22 mouse cellular contexts compared by ENCODE assay signal in the genomic region with DNA sequence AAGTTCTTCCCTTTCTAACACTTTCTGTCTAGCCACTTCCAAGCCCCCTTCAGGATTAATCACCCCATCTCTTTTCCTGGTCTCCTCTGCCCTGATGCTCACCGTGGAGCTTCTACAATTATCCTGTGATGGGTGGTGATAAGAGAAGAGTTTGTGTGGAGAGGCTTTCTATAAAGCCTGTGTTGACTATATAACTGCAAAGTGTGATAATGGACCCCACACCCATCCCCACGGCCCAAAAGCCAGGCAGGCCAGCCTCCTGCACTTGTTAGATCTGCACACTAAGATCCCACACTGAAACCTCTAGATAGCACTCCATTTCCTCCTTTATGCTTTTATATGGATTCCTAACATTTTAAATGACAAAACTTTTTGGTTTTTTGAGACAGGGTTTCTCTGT. TPM values are rescaled to one million over a fixed set of nuclear protein-coding genes. Genes with fewer than 3 reads are reported as not detected.
A peak's percentile ranks its signal among the peaks of the same experiment; 100 is the strongest.
DNase-seq lines count a peak whose midpoint lies in the region; ATAC-seq and TF ChIP-seq lines count a peak whose summit lies in the region.
"Had no signal": no experiment of that assay in that cellular context is flagged by ENCODE, and none has a peak within 500 bp of the region (broad histone marks: within the 10 kb centered on the region; RNA-seq: fewer than 3 reads in every experiment).

No protein-coding gene starts in this region.

- H3K4me1 ChIP-seq in liver, embryonic 12.5 days, result peaks cover 21% of the 10 kb centered on the region
- H3K4me1 ChIP-seq in liver, embryonic 16.5 days (ENCODE audit: control insufficient read depth, low read depth, low read length), result peaks cover 3% of the 10 kb centered on the region
- H3K4me1 ChIP-seq in cerebellum, adult 2 months (ENCODE audit: control insufficient read depth, insufficient read depth, low read length), result no peaks in the 10 kb centered on the region
- H3K4me1 ChIP-seq: embryonic facial prominence, embryonic 15.5 days; forebrain, embryonic 15.5 days; heart, embryonic 15.5 days; hindbrain, embryonic 10.5 days had no signal

- H3K27ac ChIP-seq in liver, embryonic 12.5 days, result peak overlapping the region; percentile 61
- peak overlapping the region; percentile 62; the same call in 1 of the 2 replicates for H3K27ac ChIP-seq in liver, embryonic 16.5 days (ENCODE audit: low read length)
- no peak overlapping the region for H3K27ac ChIP-seq in cerebellum, adult 2 months (ENCODE audit: insufficient read depth, low read length)
- H3K27ac ChIP-seq: embryonic facial prominence, embryonic 15.5 days; forebrain, embryonic 10.5 days; forebrain, embryonic 15.5 days; heart, embryonic 15.5 days; hindbrain, embryonic 10.5 days; hindbrain, embryonic 14.5 days had no signal

- no peak for TF ChIP-seq CTCF in cerebellum, adult 2 months (IDR thresholded peaks at IDR 0.05; ENCODE audit: borderline replicate concordance, insufficient read depth, low read depth, low read length)

- H3K27me3 ChIP-seq in liver, embryonic 12.5 days (replicated peaks), result no peaks in the 10 kb centered on the region
- H3K27me3 ChIP-seq in liver, embryonic 16.5 days (ENCODE audit: control insufficient read depth, insufficient read depth, low read depth, low read length), result no peaks in the 10 kb centered on the region
- no peaks in the 10 kb centered on the region for H3K27me3 ChIP-seq in cerebellum, adult 2 months (ENCODE audit: control insufficient read depth, insufficient read depth, low read length)
- H3K27me3 ChIP-seq: embryonic facial prominence, embryonic 15.5 days; forebrain, embryonic 15.5 days; heart, embryonic 15.5 days had no signal

- ATAC-seq in liver, embryonic 12.5 days, result peak; percentile 97
- peak; percentile 95 for ATAC-seq in liver, embryonic 16.5 days (ENCODE audit: low read depth)
- ATAC-seq: forebrain, embryonic 15.5 days had no signal

- 16% methylated on average over 2 of the region's 2 CpGs for WGBS in liver, embryonic 12.5 days (ENCODE audit: insufficient replicate concordance)
- 25% methylated on average over 2 of the region's 2 CpGs for WGBS in liver, embryonic 16.5 days (ENCODE audit: insufficient replicate concordance)
- 85% methylated on average over 2 of the region's 2 CpGs for WGBS in cerebellum, adult 2 months

- no peak overlapping the region for H3K4me3 ChIP-seq in liver, embryonic 12.5 days
- no peak overlapping the region for H3K4me3 ChIP-seq in liver, embryonic 16.5 days (ENCODE audit: low read depth, low read length)
- H3K4me3 ChIP-seq in cerebellum, adult 2 months (replicated peaks; ENCODE audit: insufficient read depth, low read depth, low read length), result no peak overlapping the region
- H3K4me3 ChIP-seq: embryonic facial prominence, embryonic 15.5 days; erythroblast, embryonic 14.5 days; forebrain, embryonic 10.5 days; forebrain, embryonic 15.5 days; heart, embryonic 15.5 days; hindbrain, embryonic 10.5 days had no signal

- H3K36me3 ChIP-seq in liver, embryonic 12.5 days, result 0 out of 2 replicates have a peak, but pooled peaks cover 7% of the 10 kb centered on the region
- 0 out of 2 replicates have a peak, but pooled peaks cover under 1% of the 10 kb centered on the region for H3K36me3 ChIP-seq in liver, embryonic 16.5 days (ENCODE audit: control insufficient read depth, insufficient read depth)
- H3K36me3 ChIP-seq: embryonic facial prominence, embryonic 15.5 days; forebrain, embryonic 15.5 days; heart, embryonic 15.5 days had no signal

- H3K9me3 ChIP-seq in liver, embryonic 12.5 days (replicated peaks), result no peaks in the 10 kb centered on the region
- H3K9me3 ChIP-seq in liver, embryonic 16.5 days (replicated peaks; ENCODE audit: control insufficient read depth, low read length), result no peaks in the 10 kb centered on the region
- H3K9me3 ChIP-seq: embryonic facial prominence, embryonic 15.5 days; forebrain, embryonic 10.5 days; forebrain, embryonic 15.5 days; heart, embryonic 15.5 days; hindbrain, embryonic 10.5 days had no signal

- peak overlapping the region; percentile 8 for H3K4me2 ChIP-seq in liver, embryonic 12.5 days
- H3K4me2 ChIP-seq in liver, embryonic 16.5 days (ENCODE audit: low read depth, low read length), result 0 out of 2 replicates have a peak overlapping the region, but pooled peaks have one; percentile 13
- H3K4me2 ChIP-seq: embryonic facial prominence, embryonic 15.5 days; forebrain, embryonic 15.5 days; heart, embryonic 11.5 days; heart, embryonic 15.5 days; hindbrain, embryonic 14.5 days had no signal

- TF ChIP-seq POLR2A in cerebellum, adult 2 months (IDR thresholded peaks at IDR 0.05; ENCODE audit: borderline replicate concordance, insufficient read depth, low read length), result no peak

- peak; percentile 61 for DNase-seq in c-Kit-positive CD71-positive TER-119-positive erythroid progenitor cells, embryonic 14.5 days (ENCODE audit: low spot score)
- no peak for DNase-seq in thymus, adult 18-20 months
- DNase-seq in heart, adult 9 months (ENCODE audit: low spot score in 2 of 2), result no peak
- no peak for DNase-seq in embryo, embryonic 10.5 days (ENCODE audit: low spot score)
- DNase-seq in cerebellum, adult 2 months, result no peak
- DNase-seq: adrenal gland, adult 8-10 months; adrenal gland, postnatal 36 days; cerebellum, adult 11-12 months; cerebellum, adult 9-11 months; embryo, embryonic 11 days; gastrocnemius, postnatal 36 days; heart, adult 18-20 months had no signal

- no peak overlapping the region for H3K9ac ChIP-seq in liver, embryonic 12.5 days
- no peak overlapping the region for H3K9ac ChIP-seq in liver, embryonic 16.5 days (ENCODE audit: low read depth, low read length)
- H3K9ac ChIP-seq: embryonic facial prominence, embryonic 15.5 days; forebrain, embryonic 15.5 days; heart, embryonic 15.5 days; hindbrain, embryonic 14.5 days had no signal

RNA-seq across cellular contexts. Expression of gene Vsx2, which starts 51.5 kb away (rescaled TPM):
- not detected in 2 replicates for polyA plus RNA-seq in liver, embryonic 12.5 days (2016; fragmentation: Nextera tagmentation; extraction: Ambion mirVana)
- not detected in 2 replicates for polyA plus RNA-seq in liver, embryonic 16.5 days (2015; fragmentation: Nextera tagmentation; extraction: Ambion mirVana)
- 1.6 and 2.2 TPM in 2 replicates for polyA plus RNA-seq in cerebellum, adult 2 months (2012; rRNA removed)
- polyA plus RNA-seq: erythroblast, embryonic 14.5 days; heart, embryonic 11.5 days; heart, embryonic 15.5 days had no signal
